Mouse (Mus musculus): ENCODE measurements at regions not wholly inside any gene's neighbourhood (a gene's known extent, or its start where the extent isn't known, plus 50 kb on each side); places are given as distances from the start of the nearest gene placed in this dataset.

DNA sequence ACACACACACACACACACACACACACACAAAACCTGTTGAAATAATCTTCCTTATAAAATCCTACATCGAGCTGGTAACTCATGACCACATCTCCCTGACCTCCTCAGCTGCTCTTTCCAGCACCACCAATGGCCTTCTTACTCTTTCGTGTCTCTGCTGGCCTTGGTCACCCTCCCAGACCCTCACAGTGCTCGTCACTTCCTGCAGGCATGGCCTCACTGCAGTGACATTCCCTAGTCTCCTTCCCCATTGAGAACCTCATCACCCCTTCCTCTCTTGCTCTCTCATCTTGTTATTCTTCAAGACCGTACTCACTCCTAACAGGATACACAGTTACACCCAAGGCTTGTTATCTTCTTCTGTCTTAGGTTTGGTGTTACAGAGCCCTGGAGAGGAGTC is 126.0 kb downstream of the Slc38a4 start:
- TF ChIP-seq ZNF384 (IDR thresholded peaks at IDR 0.05; ENCODE audit: low read depth, low read length) (no peak), MAFK (IDR thresholded peaks at IDR 0.05; ENCODE audit: insufficient read depth, low read depth, low read length) (no peak), HCFC1 (IDR thresholded peaks at IDR 0.05; ENCODE audit: borderline replicate concordance, insufficient read depth, low read length) (no peak), CHD2 (IDR thresholded peaks at IDR 0.05; ENCODE audit: low read depth, low read length) (no peak), ZC3H11A (IDR thresholded peaks at IDR 0.05; ENCODE audit: borderline replicate concordance, low read depth, low read length) (no peak)
- Histone ChIP-seq H3K9me3 (ENCODE audit: control insufficient read depth, insufficient read depth, low read depth, low read length) (no peaks in the 10 kb centered on the region), H3K4me3 (ENCODE audit: insufficient read depth in 1 of 2, low read depth in 1 of 2, low read length in 2 of 2, poor library complexity in 1 of 2, severe bottlenecking in 1 of 2) (no peak overlapping the region), H3K9ac (ENCODE audit: insufficient read depth, low read depth, low read length, poor library complexity, severe bottlenecking) (no peak overlapping the region), H3K36me3 (ENCODE audit: control insufficient read depth, insufficient read depth, low read length, poor library complexity, severe bottlenecking) (no peaks in the 10 kb centered on the region), H3K27ac (ENCODE audit: insufficient read depth, low read depth, low read length, poor library complexity, severe bottlenecking) (no peak overlapping the region), H3K4me1 (ENCODE audit: control insufficient read depth in 2 of 2, insufficient read depth in 2 of 2, low read length in 2 of 2, poor library complexity in 1 of 2) (no peaks in the 10 kb centered on the region)
- no peak for DNase-seq (ENCODE audit: low read depth, low spot score)
- in situ Hi-C loops (cut with MboI; ENCODE audit: low sequenced_read_pairs in 2 of 2, unreplicated experiment in 2 of 2): loop anchor here (25.0 kb wide), 2 partner anchors 392 to 417 kb away; no protein-coding TSS in a partner anchor

DNA sequence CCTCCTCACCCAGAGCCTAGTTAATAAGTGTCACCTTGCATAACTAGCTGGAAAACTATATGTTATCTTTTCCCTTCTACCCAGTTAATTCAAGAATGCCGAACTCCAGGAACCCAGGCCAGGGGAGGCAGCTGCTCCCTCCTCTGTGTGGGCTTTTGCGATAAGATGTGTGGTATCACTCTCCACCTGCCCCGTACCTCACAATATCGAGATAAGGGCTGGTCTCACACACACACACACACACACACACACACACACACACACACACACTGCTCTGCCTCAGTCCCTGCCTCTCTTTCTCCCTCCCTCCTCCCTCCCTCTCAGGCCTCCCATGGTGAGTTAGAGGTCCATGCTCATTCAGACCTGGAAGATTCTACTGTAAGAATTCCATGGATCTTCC is 127.1 kb downstream of the Slc38a4 start:
- H3K27ac ChIP-seq (ENCODE audit: insufficient read depth, low read depth, low read length, poor library complexity, severe bottlenecking): no peak overlapping the region
- H3K9me3 ChIP-seq (ENCODE audit: control insufficient read depth, insufficient read depth, low read depth, low read length): no peaks in the 10 kb centered on the region
- no peak for TF ChIP-seq CHD2 (IDR thresholded peaks at IDR 0.05; ENCODE audit: low read depth, low read length)
- no peak for TF ChIP-seq MAFK (IDR thresholded peaks at IDR 0.05; ENCODE audit: insufficient read depth, low read depth, low read length)
- no peak overlapping the region for H3K4me3 ChIP-seq (ENCODE audit: insufficient read depth in 1 of 2, low read depth in 1 of 2, low read length in 2 of 2, poor library complexity in 1 of 2, severe bottlenecking in 1 of 2)
- H3K36me3 ChIP-seq (ENCODE audit: control insufficient read depth, insufficient read depth, low read length, poor library complexity, severe bottlenecking): no peaks in the 10 kb centered on the region
- no peak for DNase-seq (ENCODE audit: low read depth, low spot score)
- no peak overlapping the region for H3K9ac ChIP-seq (ENCODE audit: insufficient read depth, low read depth, low read length, poor library complexity, severe bottlenecking)
- no peaks in the 10 kb centered on the region for H3K4me1 ChIP-seq (ENCODE audit: control insufficient read depth in 2 of 2, insufficient read depth in 2 of 2, low read length in 2 of 2, poor library complexity in 1 of 2)
- in situ Hi-C loops (cut with MboI; ENCODE audit: low sequenced_read_pairs in 2 of 2, unreplicated experiment in 2 of 2): loop anchor here (25.0 kb wide), 2 partner anchors 391 to 416 kb away; no protein-coding TSS in a partner anchor

DNA sequence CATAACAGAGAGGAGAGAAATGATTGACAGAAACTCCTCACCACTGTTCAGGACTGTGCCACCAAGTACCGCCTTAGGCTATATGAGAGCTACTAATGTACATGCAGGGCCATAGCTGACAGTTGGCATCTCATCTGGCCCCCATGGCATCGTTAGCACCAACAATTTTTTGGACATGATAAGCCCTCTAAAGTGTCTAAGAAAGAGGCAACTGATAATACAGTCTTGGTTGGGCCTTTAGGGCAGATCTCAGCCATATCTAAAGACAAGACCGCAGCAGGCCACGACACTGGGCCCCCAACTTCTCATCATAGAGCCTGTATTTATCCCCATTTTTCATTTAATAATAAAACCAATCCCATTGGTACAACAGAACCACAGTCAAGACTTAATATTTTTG is 128.1 kb downstream of the Slc38a4 start:
- Histone ChIP-seq H3K9me3 (ENCODE audit: control insufficient read depth, insufficient read depth, low read depth, low read length) (no peaks in the 10 kb centered on the region), H3K36me3 (ENCODE audit: control insufficient read depth, insufficient read depth, low read length, poor library complexity, severe bottlenecking) (no peaks in the 10 kb centered on the region), H3K27ac (ENCODE audit: insufficient read depth, low read depth, low read length, poor library complexity, severe bottlenecking) (no peak overlapping the region), H3K4me3 (ENCODE audit: insufficient read depth in 1 of 2, low read depth in 1 of 2, low read length in 2 of 2, poor library complexity in 1 of 2, severe bottlenecking in 1 of 2) (no peak overlapping the region), H3K9ac (ENCODE audit: insufficient read depth, low read depth, low read length, poor library complexity, severe bottlenecking) (no peak overlapping the region), H3K4me1 (ENCODE audit: control insufficient read depth in 2 of 2, insufficient read depth in 2 of 2, low read length in 2 of 2, poor library complexity in 1 of 2) (no peaks in the 10 kb centered on the region)
- no peak for TF ChIP-seq CHD2 (IDR thresholded peaks at IDR 0.05; ENCODE audit: low read depth, low read length)
- no peak for TF ChIP-seq HCFC1 (IDR thresholded peaks at IDR 0.05; ENCODE audit: borderline replicate concordance, insufficient read depth, low read length)
- no peak for TF ChIP-seq ZC3H11A (IDR thresholded peaks at IDR 0.05; ENCODE audit: borderline replicate concordance, low read depth, low read length)
- no peak for TF ChIP-seq ZNF384 (IDR thresholded peaks at IDR 0.05; ENCODE audit: low read depth, low read length)
- no peak for TF ChIP-seq MAFK (IDR thresholded peaks at IDR 0.05; ENCODE audit: insufficient read depth, low read depth, low read length)
- DNase-seq (ENCODE audit: low read depth, low spot score): no peak
- in situ Hi-C loops (cut with MboI; ENCODE audit: low sequenced_read_pairs in 2 of 2, unreplicated experiment in 2 of 2): loop anchor here (25.0 kb wide), 2 partner anchors 390 to 415 kb away; no protein-coding TSS in a partner anchor

DNA sequence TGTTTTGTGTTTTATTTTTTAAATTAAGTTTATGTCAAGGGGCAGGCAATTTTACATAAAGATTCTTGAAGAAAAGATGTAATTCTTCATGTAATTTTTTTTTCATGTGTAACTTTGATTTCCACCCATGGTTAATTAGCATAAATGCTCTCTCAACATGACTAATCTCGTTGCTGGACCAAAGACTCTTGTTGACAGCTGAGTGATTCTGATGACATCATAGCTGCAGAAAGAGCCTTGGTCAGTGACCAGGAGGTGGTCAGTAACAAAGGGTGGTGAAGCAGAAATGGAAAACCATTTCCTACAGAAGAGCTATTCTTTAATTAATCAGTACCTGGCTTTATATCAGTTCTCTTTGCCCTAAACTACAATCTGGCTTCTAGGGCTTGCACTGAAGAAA is 129.1 kb downstream of the Slc38a4 start:
- Histone ChIP-seq H3K27ac (ENCODE audit: insufficient read depth, low read depth, low read length, poor library complexity, severe bottlenecking) (no peak overlapping the region), H3K4me3 (ENCODE audit: insufficient read depth in 1 of 2, low read depth in 1 of 2, low read length in 2 of 2, poor library complexity in 1 of 2, severe bottlenecking in 1 of 2) (no peak overlapping the region), H3K9me3 (ENCODE audit: control insufficient read depth, insufficient read depth, low read depth, low read length) (no peaks in the 10 kb centered on the region), H3K4me1 (ENCODE audit: control insufficient read depth in 2 of 2, insufficient read depth in 2 of 2, low read length in 2 of 2, poor library complexity in 1 of 2) (no peaks in the 10 kb centered on the region), H3K36me3 (ENCODE audit: control insufficient read depth, insufficient read depth, low read length, poor library complexity, severe bottlenecking) (no peaks in the 10 kb centered on the region), H3K9ac (ENCODE audit: insufficient read depth, low read depth, low read length, poor library complexity, severe bottlenecking) (no peak overlapping the region)
- no peak for DNase-seq (ENCODE audit: low read depth, low spot score)
- TF ChIP-seq ZNF384 (IDR thresholded peaks at IDR 0.05; ENCODE audit: low read depth, low read length) (no peak), ZC3H11A (IDR thresholded peaks at IDR 0.05; ENCODE audit: borderline replicate concordance, low read depth, low read length) (no peak), MAFK (IDR thresholded peaks at IDR 0.05; ENCODE audit: insufficient read depth, low read depth, low read length) (no peak), HCFC1 (IDR thresholded peaks at IDR 0.05; ENCODE audit: borderline replicate concordance, insufficient read depth, low read length) (no peak), CHD2 (IDR thresholded peaks at IDR 0.05; ENCODE audit: low read depth, low read length) (no peak)
- in situ Hi-C loops (cut with MboI; ENCODE audit: low sequenced_read_pairs in 2 of 2, unreplicated experiment in 2 of 2): loop anchor here (25.0 kb wide), 2 partner anchors 389 to 414 kb away; no protein-coding TSS in a partner anchor

DNA sequence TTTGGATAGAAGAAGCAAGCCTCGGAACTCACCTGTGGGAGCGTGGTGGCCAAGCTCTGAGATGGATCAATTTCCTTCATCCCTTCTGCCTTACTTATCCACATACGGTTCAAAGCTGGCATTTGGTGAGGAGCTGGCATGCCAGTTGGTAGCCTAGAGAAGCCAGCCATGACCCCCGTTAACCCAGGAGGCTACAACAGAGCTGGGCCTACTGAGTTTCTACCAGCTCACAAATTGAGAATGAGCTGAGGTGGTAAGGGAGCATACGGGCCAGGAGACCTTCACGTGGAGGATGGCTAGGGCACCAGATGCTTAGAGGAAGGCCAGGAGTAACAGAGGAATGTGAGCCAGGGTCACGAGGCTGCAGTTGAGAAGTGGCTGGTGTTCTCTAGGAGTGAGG is 139.2 kb downstream of the Slc38a4 start:
- TF ChIP-seq ZNF384 (IDR thresholded peaks at IDR 0.05; ENCODE audit: low read depth, low read length): no peak
- H3K9me3 ChIP-seq (ENCODE audit: control insufficient read depth, insufficient read depth, low read depth, low read length): no peaks in the 10 kb centered on the region
- H3K36me3 ChIP-seq (ENCODE audit: control insufficient read depth, insufficient read depth, low read length, poor library complexity, severe bottlenecking): no peaks in the 10 kb centered on the region
- H3K27ac ChIP-seq (ENCODE audit: insufficient read depth, low read depth, low read length, poor library complexity, severe bottlenecking): no peak overlapping the region
- H3K9ac ChIP-seq (ENCODE audit: insufficient read depth, low read depth, low read length, poor library complexity, severe bottlenecking): no peak overlapping the region
- H3K4me3 ChIP-seq (ENCODE audit: insufficient read depth in 1 of 2, low read depth in 1 of 2, low read length in 2 of 2, poor library complexity in 1 of 2, severe bottlenecking in 1 of 2): no peak overlapping the region
- no peaks in the 10 kb centered on the region for H3K4me1 ChIP-seq (ENCODE audit: control insufficient read depth in 2 of 2, insufficient read depth in 2 of 2, low read length in 2 of 2, poor library complexity in 1 of 2)
- in situ Hi-C loops (cut with MboI; ENCODE audit: low sequenced_read_pairs in 2 of 2, unreplicated experiment in 2 of 2): no loop called here
- no peak for DNase-seq (ENCODE audit: low read depth, low spot score)
